Mouse (Mus musculus) liver, embryonic 13.5 days (tissue): ENCODE data around the gene Vmn1r183. TPM values are rescaled to one million over a fixed set of nuclear protein-coding genes. Genes with fewer than 3 reads are reported as not detected.
A peak's percentile ranks its signal among the peaks of the same experiment; 100 is the strongest.

Experiments
- ATAC-seq: fragments of 200-750 bp; cut with Nextera tagmentation; 2 replicates; pipeline ENCODE4 v1.8.0; 2017; ENCODE audit warnings: low read depth, mild to moderate bottlenecking, moderate number of reproducible peaks, moderate library complexity
- DNase-seq: peaks from one replicate; pipeline ENCODE4 v3.0.0; 2022
- H3K27ac ChIP-seq: fragments of 300-500 bp; sonication (generic); 2 replicates; pipeline ENCODE4 v1.5.1; 2015; ENCODE audit warnings: moderate library complexity, mild to moderate bottlenecking, inconsistent platforms
- H3K27me3 ChIP-seq: fragments of 300-500 bp; sonication (generic); 2 replicates; pipeline ENCODE4 v1.6.1; 2015; ENCODE audit warnings: mild to moderate bottlenecking, inconsistent platforms
- H3K36me3 ChIP-seq: fragments of 300-500 bp; sonication (generic); 2 replicates; pipeline ENCODE4 v1.6.1; 2015; ENCODE audit warnings: mild to moderate bottlenecking, inconsistent platforms
- H3K4me1 ChIP-seq: fragments of 300-500 bp; sonication (generic); replicated peaks from 2 replicates; pipeline ENCODE4 v1.6.1; 2015; ENCODE audit warnings: inconsistent platforms
- H3K4me2 ChIP-seq: fragments of 300-500 bp; sonication (generic); 2 replicates; pipeline ENCODE4 v1.6.1; 2015; ENCODE audit warnings: inconsistent platforms, mild to moderate bottlenecking, moderate library complexity
- H3K4me3 ChIP-seq: fragments of 300-500 bp; sonication (generic); replicated peaks from 2 replicates; pipeline ENCODE4 v1.5.1; 2015; ENCODE audit warnings: mild to moderate bottlenecking, inconsistent platforms
- H3K9ac ChIP-seq: fragments of 300-500 bp; sonication (generic); 2 replicates; pipeline ENCODE4 v1.6.1; 2015; ENCODE audit warnings: mild to moderate bottlenecking, inconsistent platforms
- H3K9me3 ChIP-seq: fragments of 300-500 bp; sonication (generic); replicated peaks from 2 replicates; pipeline ENCODE4 v1.6.1; 2016; ENCODE audit warnings: inconsistent platforms
- WGBS: fragments of 180-500 bp; shearing (Covaris S2); methylation state at CpG from one replicate; pipeline ENCODE4 v1.1.7; 2015; ENCODE audit not compliant: insufficient replicate concordance; 5-methylcytosine and 5-hydroxymethylcytosine counted together
- polyA plus RNA-seq: library from polyadenylated mRNA; unstranded; fragments of >200 nt; fragmentation: Nextera tagmentation; extraction: Ambion mirVana; gene quantifications from 2 replicates; pipeline ENCODE4 v1.2.1, GENCODE M21; 2015

Gene Vmn1r183
- polyA plus RNA-seq, 1 experiment from 2014 or later: not detected

GRCm38 (mm10) chr7:24112156-24112856 is 59.3 kb downstream of the Vmn1r183 start, which contains the start of gene Zfp112:
Zfp112 (plus strand) TSS chr7:24112314.
- peaks cover 25% of the 10 kb centered on the region for H3K36me3 ChIP-seq
- peak within 1 kb of the TSS; percentile 80 for H3K4me2 ChIP-seq
- ATAC-seq (peak; percentile 87), DNase-seq (no peak)
- 4% methylated on average over 23 of the region's 23 CpGs for WGBS
- H3K27me3 ChIP-seq: no peaks in the 10 kb centered on the region
- H3K4me3 ChIP-seq: peak within 1 kb of the TSS; percentile 64
- peak within 1 kb of the TSS; percentile 71 for H3K27ac ChIP-seq
- H3K9ac ChIP-seq: peak within 1 kb of the TSS; percentile 76
- peaks cover 12% of the 10 kb centered on the region; the same call in 1 of the 2 replicates for H3K9me3 ChIP-seq
- peaks cover 20% of the 10 kb centered on the region for H3K4me1 ChIP-seq

- Histone ChIP-seq H3K4me2 (peak overlapping the region; percentile 80), H3K9me3 (peaks cover 7% of the 10 kb centered on the region; the same call in 1 of the 2 replicates), H3K9ac (peak overlapping the region; percentile 76), H3K27ac (peak overlapping the region; percentile 71), H3K36me3 (peaks cover 19% of the 10 kb centered on the region), H3K4me1 (peaks cover 20% of the 10 kb centered on the region), H3K27me3 (no peaks in the 10 kb centered on the region), H3K4me3 (peak overlapping the region; percentile 64)
- ATAC-seq (peak; percentile 43; the same call in 1 of the 2 replicates), DNase-seq (peak; percentile 68)
- WGBS: 22% methylated on average over 12 of the region's 12 CpGs
Measured at GRCm38 (mm10) chr7:24113001-24113400, 59.9 kb downstream of the Vmn1r183 start.

Other genes starting within 250 kb of the Vmn1r183 start
- not detected in 2 replicates for gene Vmn1r175, start 242.6 kb upstream of the Vmn1r183 start, polyA plus RNA-seq
- gene Vmn1r176, start 215.9 kb upstream of the Vmn1r183 start, polyA plus RNA-seq: not detected in 2 replicates
- not detected in 2 replicates for gene Vmn1r177, start 186.8 kb upstream of the Vmn1r183 start, polyA plus RNA-seq
- gene Vmn1r178, start 161.2 kb upstream of the Vmn1r183 start, polyA plus RNA-seq: not detected in 2 replicates
- not detected in 2 replicates for gene Vmn1r179, start 126.3 kb upstream of the Vmn1r183 start, polyA plus RNA-seq
- not detected in 2 replicates for gene Vmn1r180, start 102.6 kb upstream of the Vmn1r183 start, polyA plus RNA-seq
- gene Vmn1r181, start 78.6 kb upstream of the Vmn1r183 start, polyA plus RNA-seq: not detected in 2 replicates
- not detected in 2 replicates for gene V1rd19, start 51.6 kb upstream of the Vmn1r183 start, polyA plus RNA-seq
- 10.0 and 13.1 TPM in 2 replicates for gene Zfp180, start 28.7 kb downstream of the Vmn1r183 start, polyA plus RNA-seq
- 1.0 TPM in 2 replicates for gene Zfp112, start 59.1 kb downstream of the Vmn1r183 start, polyA plus RNA-seq
- 3.8 and 4.6 TPM in 2 replicates for gene Zfp235, start 80.9 kb downstream of the Vmn1r183 start, polyA plus RNA-seq
- gene Zfp114, start 121.8 kb downstream of the Vmn1r183 start, polyA plus RNA-seq: 0.61 and 0.94 TPM in 2 replicates
- 1.4 and 2.5 TPM in 2 replicates for gene Zfp111, start 158.2 kb downstream of the Vmn1r183 start, polyA plus RNA-seq
- 1.3 and 2.3 TPM in 2 replicates for gene Zfp109, start 184.3 kb downstream of the Vmn1r183 start, polyA plus RNA-seq
- gene Zfp108, start 201.5 kb downstream of the Vmn1r183 start, polyA plus RNA-seq: 0.40 and 0.49 TPM in 2 replicates
- 0.97 and 1.2 TPM in 2 replicates for gene Zfp93, start 217.2 kb downstream of the Vmn1r183 start, polyA plus RNA-seq
- gene Zfp61, start 248.0 kb downstream of the Vmn1r183 start, polyA plus RNA-seq: 3.4 and 5.1 TPM in 2 replicates